29 mouse cellular contexts compared by ENCODE assay signal in the genomic region with DNA sequence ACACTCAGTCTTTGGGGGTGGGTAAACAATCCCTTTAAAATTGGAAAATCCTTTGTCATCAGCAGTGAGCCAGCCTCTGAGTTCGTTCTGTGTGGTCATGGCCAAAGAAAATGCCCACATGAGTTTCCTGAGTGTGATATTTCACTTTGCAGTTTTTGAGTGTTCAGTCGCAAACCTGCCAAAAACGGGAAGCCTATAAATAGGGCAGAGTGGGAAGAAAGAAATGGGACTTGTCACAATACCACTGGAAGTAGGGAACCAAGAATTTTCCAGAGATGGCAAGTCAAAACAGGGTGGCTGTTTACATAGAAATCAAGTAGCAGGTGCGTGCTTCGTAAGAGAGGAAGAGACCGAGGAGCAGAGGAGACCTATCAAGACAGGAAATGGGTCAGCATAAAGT. TPM values are rescaled to one million over a fixed set of nuclear protein-coding genes. Genes with fewer than 3 reads are reported as not detected.
DNase-seq lines count a peak whose midpoint lies in the region; ATAC-seq and TF ChIP-seq lines count a peak whose summit lies in the region.
"Had no signal": no experiment of that assay in that cellular context is flagged by ENCODE, and none has a peak within 500 bp of the region (broad histone marks: within the 10 kb centered on the region; RNA-seq: fewer than 3 reads in every experiment).

No protein-coding gene starts in this region.

- peaks cover 10% of the 10 kb centered on the region for H3K9me3 ChIP-seq in megakaryocyte, embryonic 14.5 days
- H3K9me3 ChIP-seq: forebrain, embryonic 13.5 days; hindbrain, embryonic 12.5 days; limb, embryonic 12.5 days; midbrain, embryonic 13.5 days had no signal

- H3K27me3 ChIP-seq in megakaryocyte, embryonic 14.5 days (replicated peaks), result peaks cover 4% of the 10 kb centered on the region

- peak; percentile 69 for ATAC-seq in frontal cortex, adult (ENCODE audit: low TSS enrichment)
- ATAC-seq in megakaryocyte, adult 5-6 weeks (ENCODE audit: poor library complexity, severe bottlenecking), result no peak
- ATAC-seq: CD4-positive, CD25-positive, alpha-beta regulatory T cell, adult 4 months; forebrain, embryonic 13.5 days; liver, postnatal 0 days; lung, postnatal 0 days; midbrain, embryonic 13.5 days had no signal

- no peaks in the 10 kb centered on the region for H3K36me3 ChIP-seq in megakaryocyte, embryonic 14.5 days (replicated peaks; ENCODE audit: low read length)
- H3K36me3 ChIP-seq: hindbrain, embryonic 12.5 days; limb, embryonic 12.5 days; midbrain, embryonic 13.5 days had no signal

- H3K4me1 ChIP-seq in megakaryocyte, embryonic 14.5 days, result peaks cover 56% of the 10 kb centered on the region

- H3K27ac ChIP-seq in left cerebral cortex, adult 2 months, result peak overlapping the region; percentile 81
- H3K27ac ChIP-seq: forebrain, embryonic 13.5 days; hindbrain, embryonic 12.5 days; limb, embryonic 12.5 days; midbrain, embryonic 13.5 days; stomach, postnatal 0 days had no signal

- TF ChIP-seq CTCF in left cerebral cortex, adult 2 months (IDR thresholded peaks at IDR 0.05), result no peak

- intact Hi-C loops in left cerebral cortex, adult 2 months (cut with DNase I), result loop anchor here (1.0 to 5.0 kb wide), 4 partner anchors 9 to 130 kb away; no protein-coding TSS in a partner anchor

- H3K4me3 ChIP-seq in megakaryocyte, embryonic 14.5 days (replicated peaks), result peak overlapping the region; percentile 38
- no peak overlapping the region for H3K4me3 ChIP-seq in left cerebral cortex, adult 2 months
- H3K4me3 ChIP-seq: forebrain, embryonic 13.5 days; hindbrain, embryonic 12.5 days; limb, embryonic 12.5 days; midbrain, embryonic 13.5 days had no signal

- no peak for DNase-seq in frontal cortex, postnatal 25 days (ENCODE audit: low spot score in 2 of 2)
- DNase-seq in left cerebral cortex, adult 2 months (ENCODE audit: extremely low spot score in 1 of 2, low spot score in 2 of 2), result peak; percentile 37 to 52
- peak; percentile 90 for DNase-seq in telencephalon, adult 2 months (ENCODE audit: low read depth, low spot score)
- no peak for DNase-seq in gastrocnemius, adult 8-10 months (ENCODE audit: low spot score in 2 of 2)
- no peak for DNase-seq in yolk sac, embryonic 10.5 days (ENCODE audit: low spot score)
- DNase-seq: adrenal gland, postnatal 25 days; cerebellum, adult 11 months; cerebellum, postnatal 14 days; gastrocnemius, postnatal 36 days; kidney, adult 11 months; kidney, postnatal 4 days; liver, postnatal 0 days had no signal

RNA-seq across cellular contexts. Expression of gene Cog2, which starts 4.0 kb away (rescaled TPM):
- 10.4 and 14.3 TPM in 2 replicates for polyA plus RNA-seq in megakaryocyte, embryonic 14.5 days (2012; ENCODE audit: insufficient read depth, low replicate concordance)
- total RNA-seq in megakaryocyte, adult 5-6 weeks (2015), result 11.0 and 14.4 TPM in 2 replicates
- total RNA-seq in megakaryocyte, adult 5-6 weeks (2017), result 16.7 and 21.7 TPM in 2 replicates
- total RNA-seq in left cerebral cortex, adult 2 months (2021), result 10 to 100 TPM; 35.1 to 46.5 TPM
- 10 to 100 TPM; 16.1 to 28.7 (median 18.5) TPM for total RNA-seq in gastrocnemius, adult 8-10 months (2022)

RNA-seq across cellular contexts. Expression of gene Agt, which starts 53.0 kb away (rescaled TPM):
- polyA plus RNA-seq in megakaryocyte, embryonic 14.5 days (2012; ENCODE audit: insufficient read depth, low replicate concordance), result 0.27 TPM in 1 of 2 replicates, not detected in the other
- total RNA-seq in megakaryocyte, adult 5-6 weeks (2015), result 0.27 TPM in 1 of 2 replicates, not detected in the other
- 0.11 and 0.94 TPM in 2 replicates for total RNA-seq in megakaryocyte, adult 5-6 weeks (2017)
- total RNA-seq in left cerebral cortex, adult 2 months (2021), result 10 to 100 TPM; 13.3 to 17.8 TPM
- 10 to 100 TPM in 2 of 4 experiments, 1 to 10 TPM in 2; 7.5 to 10.9 (median 9.9) TPM for total RNA-seq in gastrocnemius, adult 8-10 months (2022)
- total RNA-seq: megakaryocyte progenitor cell, adult 5-6 weeks; monocyte, adult 5-6 weeks; neutrophil, adult 5-6 weeks had no signal
- polyA plus RNA-seq: CD4-positive, CD25-positive, alpha-beta regulatory T cell, adult 4 months; forebrain, embryonic 13.5 days; limb, embryonic 12.5 days; midbrain, embryonic 13.5 days had no signal

RNA-seq across cellular contexts. Expression of gene Capn9, which starts 59.4 kb away (rescaled TPM):
- polyA plus RNA-seq in megakaryocyte, embryonic 14.5 days (2012; ENCODE audit: insufficient read depth, low replicate concordance), result not detected in 2 replicates
- not detected in 2 replicates for total RNA-seq in megakaryocyte, adult 5-6 weeks (2015)
- not detected in 2 replicates for total RNA-seq in megakaryocyte, adult 5-6 weeks (2017)
- not detected for total RNA-seq in left cerebral cortex, adult 2 months (2021)
- not detected for total RNA-seq in gastrocnemius, adult 8-10 months (2022)
- total RNA-seq: gastrocnemius, postnatal 36 days; heart, adult 8-10 months; heart, postnatal 25 days; megakaryocyte progenitor cell, adult 5-6 weeks; monocyte, adult 5-6 weeks; neutrophil, adult 5-6 weeks had no signal
- polyA plus RNA-seq: CD4-positive, CD25-positive, alpha-beta regulatory T cell, adult 4 months; hindbrain, embryonic 12.5 days; kidney, embryonic 16.5 days; limb, embryonic 12.5 days; liver, embryonic 11.5 days; liver, postnatal 0 days had no signal

Comparison
In these comparisons a context has a peak if more than half of its experiments do, and no peak if none do; other contexts are left out.
1. DNase-seq: peak in left cerebral cortex, adult 2 months (2 of 2) and telencephalon, adult 2 months (single experiment); none in frontal cortex, postnatal 25 days (0 of 2), gastrocnemius, adult 8-10 months (0 of 2) and yolk sac, embryonic 10.5 days (single experiment).
2. RNA of gene Agt, which starts 53.0 kb away (total RNA-seq): 13.3 to 17.8 TPM in left cerebral cortex, adult 2 months and 7.5 to 10.9 TPM in gastrocnemius, adult 8-10 months; 0.11 to 0.94 TPM in megakaryocyte, adult 5-6 weeks; every median in the first group is over 4 times any median in the second.